Mouse (Mus musculus) liver, embryonic 16.5 days (tissue): ENCODE measurements at regions not wholly inside any gene's neighbourhood (a gene's known extent, or its start where the extent isn't known, plus 50 kb on each side); places are given as distances from the start of the nearest gene placed in this dataset.

Experiments used
- ATAC-seq: fragments of 200-750 bp; cut with Nextera tagmentation; 2 replicates; pipeline ENCODE4 v1.8.0; 2017; ENCODE audit warnings: low read depth, mild to moderate bottlenecking, moderate number of reproducible peaks, moderate library complexity
- H3K27ac ChIP-seq: fragments of 300-500 bp; sonication (generic); 2 replicates; pipeline ENCODE4 v1.5.1; 2014; ENCODE audit warnings: mild to moderate bottlenecking, low read length
- H3K27me3 ChIP-seq: fragments of 300-500 bp; sonication (generic); 2 replicates; pipeline ENCODE4 v1.6.1; 2014; ENCODE audit warnings: low read depth, low read length, mixed read lengths; ENCODE audit not compliant: control insufficient read depth, insufficient read depth
- H3K36me3 ChIP-seq: fragments of 300-500 bp; sonication (generic); 2 replicates; pipeline ENCODE4 v1.6.1; 2014; ENCODE audit warnings: mild to moderate bottlenecking; ENCODE audit not compliant: control insufficient read depth, insufficient read depth
- H3K4me1 ChIP-seq: fragments of 300-500 bp; sonication (generic); 2 replicates; pipeline ENCODE4 v1.6.1; 2014; ENCODE audit warnings: low read depth, low read length, mixed read lengths; ENCODE audit not compliant: control insufficient read depth
- H3K4me2 ChIP-seq: fragments of 300-500 bp; sonication (generic); 2 replicates; pipeline ENCODE4 v1.6.1; 2014; ENCODE audit warnings: low read depth, low read length, mixed read lengths
- H3K4me3 ChIP-seq: fragments of 300-500 bp; sonication (generic); 2 replicates; pipeline ENCODE4 v1.5.1; 2014; ENCODE audit warnings: low read depth, mild to moderate bottlenecking, low read length
- H3K9ac ChIP-seq: fragments of 300-500 bp; sonication (generic); 2 replicates; pipeline ENCODE4 v1.6.1; 2014; ENCODE audit warnings: low read depth, low read length
- H3K9me3 ChIP-seq: fragments of 300-500 bp; sonication (generic); replicated peaks from 2 replicates; pipeline ENCODE4 v1.6.1; 2016; ENCODE audit warnings: low read length; ENCODE audit not compliant: control insufficient read depth
- WGBS: fragments of 180-500 bp; shearing (Covaris S2); extraction: QIAGEN DNeasy Blood & Tissue Kit; methylation state at CpG from one replicate; pipeline ENCODE4 v1.1.7; 2014; ENCODE audit not compliant: insufficient replicate concordance; 5-methylcytosine and 5-hydroxymethylcytosine counted together

DNA sequence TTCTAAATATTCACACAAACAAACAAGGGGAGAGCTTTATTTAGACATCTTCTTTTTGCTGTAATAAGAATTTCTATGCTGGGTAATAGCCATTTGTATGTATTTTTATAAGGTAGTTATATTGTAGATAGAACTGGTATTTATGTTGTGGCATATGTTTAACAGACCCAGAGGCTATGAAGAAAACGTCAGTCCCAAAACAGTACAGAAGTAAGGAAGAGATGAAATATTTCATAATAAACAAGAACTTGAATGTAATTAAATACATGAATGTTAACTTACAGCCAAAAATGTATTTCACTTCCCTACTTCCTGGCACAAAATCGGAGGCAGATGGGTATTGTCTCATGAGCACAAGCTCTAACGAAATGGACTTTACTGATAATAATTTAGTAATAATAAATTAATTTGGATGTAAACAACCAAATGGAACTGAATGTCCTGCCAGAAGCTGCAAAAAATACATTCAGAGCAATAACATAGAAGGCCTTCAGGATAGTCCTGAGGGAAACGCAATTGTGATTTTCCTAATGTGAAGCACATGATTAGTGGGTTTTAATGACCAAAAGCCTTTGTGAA, 645.9 kb upstream of the Adamts5 start:
- Histone ChIP-seq H3K27me3 (no peaks in the 10 kb centered on the region), H3K9ac (no peak overlapping the region), H3K4me3 (no peak overlapping the region), H3K36me3 (no peaks in the 10 kb centered on the region), H3K4me1 (no peaks in the 10 kb centered on the region), H3K4me2 (no peak overlapping the region), H3K27ac (no peak overlapping the region), H3K9me3 (no peaks in the 10 kb centered on the region)
- WGBS: 66% methylated on average over 4 of the region's 4 CpGs
- no peak for ATAC-seq

GRCm38 (mm10) chr16:86546905-86547304, 645.3 kb upstream of the Adamts5 start:
- Histone ChIP-seq H3K27me3 (no peaks in the 10 kb centered on the region), H3K27ac (no peak overlapping the region), H3K4me1 (no peaks in the 10 kb centered on the region), H3K4me3 (no peak overlapping the region), H3K9me3 (no peaks in the 10 kb centered on the region), H3K4me2 (no peak overlapping the region), H3K36me3 (no peaks in the 10 kb centered on the region), H3K9ac (no peak overlapping the region)
- no peak for ATAC-seq
- WGBS: 75% methylated on average over 3 of the region's 3 CpGs

GRCm38 (mm10) chr16:86544121-86544520, 642.5 kb upstream of the Adamts5 start:
- Histone ChIP-seq H3K27me3 (no peaks in the 10 kb centered on the region), H3K4me2 (no peak overlapping the region), H3K9me3 (no peaks in the 10 kb centered on the region), H3K4me3 (no peak overlapping the region), H3K4me1 (no peaks in the 10 kb centered on the region), H3K36me3 (no peaks in the 10 kb centered on the region), H3K9ac (no peak overlapping the region), H3K27ac (no peak overlapping the region)
- ATAC-seq: no peak
- 56% methylated on average over 1 of the region's 1 CpGs for WGBS

DNA sequence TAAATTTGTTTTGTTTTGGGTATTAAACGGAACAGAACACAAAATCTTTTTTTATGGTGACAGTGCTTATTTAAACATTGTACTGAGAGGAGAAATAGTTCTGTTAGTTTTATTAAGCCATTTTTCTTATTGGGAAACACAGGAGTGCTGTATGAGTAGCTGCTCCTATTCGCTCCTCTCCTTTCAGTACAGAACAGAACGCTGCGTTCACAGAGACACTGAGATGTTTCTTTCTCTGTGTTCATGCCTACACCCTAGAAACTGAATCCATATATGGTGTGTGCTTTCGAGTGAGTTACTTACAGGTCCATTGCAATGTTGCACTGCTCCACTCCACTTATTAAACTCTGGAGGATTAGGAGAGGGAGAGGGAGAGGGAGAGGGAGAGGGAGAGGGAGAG, 634.9 kb upstream of the Adamts5 start:
- Histone ChIP-seq H3K36me3 (no peaks in the 10 kb centered on the region), H3K4me1 (no peaks in the 10 kb centered on the region), H3K27ac (no peak overlapping the region), H3K9ac (no peak overlapping the region), H3K27me3 (no peaks in the 10 kb centered on the region), H3K4me2 (no peak overlapping the region), H3K4me3 (no peak overlapping the region), H3K9me3 (no peaks in the 10 kb centered on the region)
- WGBS: 58% methylated on average over 5 of the region's 5 CpGs
- ATAC-seq: no peak

- no peak for ATAC-seq
- H3K4me2 ChIP-seq: no peak overlapping the region
- 75% methylated on average over 3 of the region's 3 CpGs for WGBS
Observed at GRCm38 (mm10) chr16:86524135-86524534, 622.5 kb upstream of the Adamts5 start.

DNA sequence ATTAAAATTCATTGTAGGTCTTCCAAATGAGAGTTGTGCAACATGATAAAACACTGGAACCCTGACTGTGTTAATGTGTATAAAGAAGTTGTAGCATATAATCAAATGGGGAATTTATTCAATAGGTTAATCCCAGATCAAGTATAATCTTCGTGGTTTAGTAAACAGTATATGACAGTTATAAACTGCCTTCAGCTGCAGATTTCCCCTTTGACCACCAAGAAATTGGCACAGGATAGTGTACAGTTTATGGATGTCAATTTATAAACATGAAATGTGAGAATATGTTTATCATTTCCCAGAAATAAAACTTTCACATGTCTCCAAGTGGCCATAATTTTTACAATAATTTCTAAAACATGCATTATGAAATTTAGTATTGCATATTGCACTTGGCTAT, 615.3 kb upstream of the Adamts5 start:
- no peak overlapping the region for H3K4me2 ChIP-seq
- H3K9me3 ChIP-seq: no peaks in the 10 kb centered on the region
- no peak for ATAC-seq
- no peak overlapping the region for H3K9ac ChIP-seq
- no peaks in the 10 kb centered on the region for H3K4me1 ChIP-seq
- no peak overlapping the region for H3K27ac ChIP-seq
- no peaks in the 10 kb centered on the region for H3K27me3 ChIP-seq
- H3K4me3 ChIP-seq: no peak overlapping the region
- 22% methylated on average over 1 of the region's 1 CpGs for WGBS
- H3K36me3 ChIP-seq: no peaks in the 10 kb centered on the region

More at GRCm38 (mm10) chr16:86524135-86524534, 622.5 kb upstream of the Adamts5 start:
- H3K9ac ChIP-seq: no peak overlapping the region
- H3K27ac ChIP-seq: no peak overlapping the region
- H3K4me3 ChIP-seq: no peak overlapping the region
- no peaks in the 10 kb centered on the region for H3K27me3 ChIP-seq
- H3K36me3 ChIP-seq: no peaks in the 10 kb centered on the region
- H3K9me3 ChIP-seq: no peaks in the 10 kb centered on the region
- no peaks in the 10 kb centered on the region for H3K4me1 ChIP-seq

DNA sequence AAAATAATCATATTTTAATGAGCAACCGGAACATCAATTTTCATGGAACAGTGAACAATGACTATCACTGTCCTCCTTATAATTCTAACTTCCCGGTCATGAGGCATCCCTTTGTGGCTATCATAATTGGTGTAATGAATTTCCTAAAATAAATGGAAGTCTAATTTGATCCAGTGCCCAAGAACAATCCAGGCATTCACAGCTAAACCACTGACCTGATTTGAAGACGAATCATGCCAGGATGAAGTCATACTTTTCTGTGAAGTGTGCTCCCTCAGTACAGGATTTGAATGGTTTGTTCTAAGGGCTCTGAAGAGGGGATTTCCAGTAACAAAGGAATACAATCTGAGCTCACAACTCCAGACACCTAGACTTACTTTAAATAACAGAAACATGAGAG, 614.5 kb upstream of the Adamts5 start:
- no peak overlapping the region for H3K4me3 ChIP-seq
- H3K36me3 ChIP-seq: no peaks in the 10 kb centered on the region
- H3K4me1 ChIP-seq: no peaks in the 10 kb centered on the region
- H3K27ac ChIP-seq: no peak overlapping the region
- H3K27me3 ChIP-seq: no peaks in the 10 kb centered on the region
- no peak overlapping the region for H3K4me2 ChIP-seq
- H3K9ac ChIP-seq: no peak overlapping the region
- no peak for ATAC-seq
- WGBS: 61% methylated on average over 3 of the region's 3 CpGs
- H3K9me3 ChIP-seq: no peaks in the 10 kb centered on the region

- no peak overlapping the region for H3K9ac ChIP-seq
- WGBS: 40% methylated on average over 3 of the region's 3 CpGs
Observed at GRCm38 (mm10) chr16:86501074-86501952, 599.7 kb upstream of the Adamts5 start.

GRCm38 (mm10) chr16:86475145-86475544, 573.5 kb upstream of the Adamts5 start:
- Histone ChIP-seq H3K9me3 (no peaks in the 10 kb centered on the region), H3K9ac (no peak overlapping the region), H3K27ac (no peak overlapping the region), H3K4me1 (no peaks in the 10 kb centered on the region), H3K4me2 (no peak overlapping the region), H3K4me3 (no peak overlapping the region), H3K36me3 (no peaks in the 10 kb centered on the region), H3K27me3 (no peaks in the 10 kb centered on the region)
- ATAC-seq: no peak
- WGBS: 41% methylated on average over 1 of the region's 1 CpGs

More at GRCm38 (mm10) chr16:86501074-86501952, 599.7 kb upstream of the Adamts5 start:
- Histone ChIP-seq H3K9me3 (no peaks in the 10 kb centered on the region), H3K4me1 (no peaks in the 10 kb centered on the region), H3K27ac (no peak overlapping the region), H3K36me3 (no peaks in the 10 kb centered on the region), H3K4me3 (no peak overlapping the region), H3K27me3 (no peaks in the 10 kb centered on the region), H3K4me2 (no peak overlapping the region)
- ATAC-seq: no peak
